Mouse (Mus musculus) cerebellum, adult 11-12 months (tissue): ENCODE results near the gene Wdr31.

ENCODE experiments used
- DNase-seq: peaks from one replicate; pipeline ENCODE4 v3.0.0; 2022

The Wdr31 gene

DNA sequence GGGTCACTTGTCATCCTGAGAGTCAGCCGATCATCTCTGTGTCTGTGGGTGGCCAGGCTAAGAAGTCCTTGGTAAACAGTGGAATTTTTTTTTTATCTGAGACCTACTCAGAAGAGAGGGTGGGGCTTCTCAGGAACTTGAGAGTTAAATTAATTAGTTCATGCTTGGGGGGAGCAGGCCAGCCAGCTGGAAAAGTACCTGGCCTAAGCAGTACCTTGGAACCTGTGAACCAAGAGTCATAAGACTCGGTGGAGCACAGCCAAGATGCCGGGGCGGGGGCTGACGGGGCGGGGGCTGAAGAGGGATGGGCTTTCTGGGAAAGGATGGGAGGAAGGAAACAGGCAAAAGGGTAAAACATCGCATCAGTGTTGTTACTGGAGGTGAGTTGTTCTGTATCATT lies 32.8 kb downstream of the Wdr31 start:
- no peak for DNase-seq

DNA sequence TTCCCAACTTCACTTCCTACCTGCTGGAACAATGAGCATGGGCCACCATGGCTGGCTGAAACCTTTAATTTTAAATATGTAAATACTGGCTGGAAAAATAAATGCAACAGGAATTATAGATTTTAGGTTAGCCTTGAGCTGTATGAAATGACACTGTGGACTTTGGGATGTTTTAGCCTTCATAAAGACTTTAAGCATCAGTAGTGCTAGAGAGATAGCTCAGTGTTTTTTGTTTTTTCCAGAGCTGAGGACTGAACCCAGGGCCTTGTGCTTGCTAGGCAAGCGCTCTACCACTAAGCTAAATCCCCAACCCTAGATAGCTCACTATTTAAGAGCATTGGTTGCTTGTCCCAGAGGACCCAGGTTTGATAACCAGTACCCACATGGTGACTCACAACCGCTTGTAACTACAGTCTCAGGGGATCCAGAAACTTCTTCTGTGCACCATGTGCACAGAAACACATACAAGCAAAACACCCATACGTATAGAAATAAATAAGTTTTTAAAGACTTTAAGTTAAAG lies 33.4 kb downstream of the Wdr31 start:
- DNase-seq: no peak

DNA sequence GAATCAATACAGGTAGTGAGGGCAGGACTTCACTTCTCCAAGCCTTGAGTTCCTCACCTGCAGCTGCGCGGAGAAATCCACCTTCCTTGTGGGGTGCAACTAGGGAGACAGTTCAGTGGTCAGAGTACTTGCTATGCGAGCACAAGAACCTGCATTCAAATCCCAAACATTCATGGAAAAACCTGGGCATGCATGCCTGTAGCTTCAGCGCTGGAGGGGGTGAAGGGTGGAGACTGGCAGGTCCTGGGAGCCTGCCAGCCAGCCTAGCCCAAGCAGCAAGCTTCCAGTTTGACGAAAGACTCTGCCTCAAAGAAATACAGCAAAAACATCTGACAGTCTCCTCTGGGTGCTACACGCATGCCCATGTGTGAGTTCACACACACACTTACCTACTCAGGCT lies 35.6 kb downstream of the Wdr31 start, which contains the start of gene Rnf183:
Rnf183 (minus strand) TSS at position 172 of the 400 bp plus-strand sequence.
- DNase-seq: no peak

DNA sequence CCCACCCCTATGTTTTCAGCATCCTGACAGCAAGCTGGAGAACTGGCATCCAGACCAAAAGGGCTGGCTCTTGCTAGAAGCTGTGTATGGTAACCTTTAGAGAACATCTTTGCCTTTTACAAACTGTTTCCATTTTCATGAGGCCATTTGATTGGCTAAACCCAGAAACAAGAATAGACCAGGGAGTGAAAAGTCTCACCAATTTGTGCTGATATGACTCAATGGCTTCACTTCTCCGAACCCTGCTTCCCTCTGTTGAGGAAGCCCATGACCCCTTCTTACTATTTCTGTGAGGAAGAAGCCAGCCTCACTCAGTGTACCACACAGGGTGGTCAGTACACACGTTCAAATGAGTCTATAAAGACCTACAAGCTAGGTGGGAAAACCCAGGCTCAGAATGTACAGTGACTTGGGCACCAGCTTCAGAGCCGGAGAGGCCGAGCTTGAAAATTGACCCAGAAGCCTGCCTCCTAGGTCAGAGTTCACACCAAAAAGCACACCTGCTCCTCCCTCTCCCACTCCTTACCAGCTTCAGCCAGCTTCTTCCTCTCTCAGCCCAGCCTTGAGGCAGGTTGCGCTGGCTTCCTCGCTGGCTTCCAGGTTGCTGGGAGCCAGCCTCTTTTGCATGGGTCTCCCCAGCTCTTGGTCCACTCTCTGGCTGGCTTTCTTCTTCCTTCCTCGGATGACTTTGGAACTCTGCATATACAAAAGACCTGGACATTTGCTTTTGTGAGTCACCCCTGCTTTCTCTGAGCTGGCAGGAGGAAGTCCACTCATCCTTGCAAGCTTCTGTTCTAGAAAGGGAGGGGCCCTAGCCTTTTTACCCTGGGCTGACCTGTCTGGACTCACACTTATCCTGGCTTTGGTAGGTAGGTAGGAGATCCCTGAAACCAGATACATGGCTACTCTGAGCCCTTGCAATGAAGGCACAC lies 36.5 kb downstream of the Wdr31 start:
- no peak for DNase-seq

DNA sequence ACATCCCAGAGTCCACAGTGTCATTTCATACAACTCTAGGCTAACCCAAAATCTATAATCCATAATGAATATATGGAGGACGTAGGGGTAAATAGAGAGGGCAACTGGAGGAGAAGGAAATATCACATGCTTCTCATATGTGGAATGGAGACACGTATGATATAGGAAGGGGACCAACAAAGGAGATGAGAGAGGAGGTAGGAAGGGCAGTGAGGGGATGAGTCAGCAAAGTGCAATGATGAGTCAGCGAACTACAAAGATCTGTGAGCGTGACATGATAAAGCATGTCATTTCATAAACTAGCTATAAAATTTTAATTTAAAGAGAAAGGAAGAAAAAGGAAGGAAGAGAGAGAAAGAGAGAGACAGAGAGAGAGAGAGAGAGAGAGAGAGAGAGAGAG lies 39.2 kb downstream of the Wdr31 start:
- no peak for DNase-seq

DNA sequence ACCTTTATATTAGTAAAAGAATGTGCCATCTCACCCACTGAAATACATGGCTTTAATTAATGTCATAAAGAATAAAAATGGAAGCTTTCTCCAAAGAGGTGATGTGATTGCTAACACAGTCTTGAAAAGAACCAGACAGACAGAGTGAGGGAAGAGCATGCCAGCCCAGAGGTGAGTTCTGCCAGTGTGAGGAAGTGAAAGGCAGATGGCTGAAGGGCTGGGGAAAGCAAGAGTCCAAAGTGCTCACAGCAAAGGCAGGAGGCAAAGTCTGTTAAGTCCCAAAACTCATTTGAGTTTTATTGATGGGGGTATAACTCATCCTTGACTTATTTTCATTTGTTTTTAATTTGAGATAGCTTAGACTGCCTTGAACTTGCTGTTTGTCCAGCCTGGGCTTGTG lies 40.0 kb downstream of the Wdr31 start:
- DNase-seq: no peak

DNA sequence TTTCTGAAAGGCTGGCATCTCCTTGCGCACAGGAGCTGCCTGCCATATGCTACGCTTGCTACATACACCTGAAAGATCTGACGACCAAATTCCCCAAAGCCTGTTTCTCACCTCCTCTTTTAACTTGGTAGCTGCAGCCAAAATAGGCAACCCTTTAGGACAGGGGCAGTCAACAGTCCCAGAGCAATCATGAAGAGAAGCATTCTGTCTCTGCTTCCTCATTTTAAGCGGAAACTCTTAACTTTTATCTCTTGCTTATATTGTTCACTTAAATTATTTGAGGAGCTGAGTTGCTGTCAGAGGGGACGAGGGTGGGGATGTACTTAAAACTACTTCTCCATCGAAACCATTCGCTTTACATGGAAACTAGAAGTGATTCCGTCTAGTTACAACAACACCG lies 41.1 kb downstream of the Wdr31 start:
- DNase-seq: no peak

DNA sequence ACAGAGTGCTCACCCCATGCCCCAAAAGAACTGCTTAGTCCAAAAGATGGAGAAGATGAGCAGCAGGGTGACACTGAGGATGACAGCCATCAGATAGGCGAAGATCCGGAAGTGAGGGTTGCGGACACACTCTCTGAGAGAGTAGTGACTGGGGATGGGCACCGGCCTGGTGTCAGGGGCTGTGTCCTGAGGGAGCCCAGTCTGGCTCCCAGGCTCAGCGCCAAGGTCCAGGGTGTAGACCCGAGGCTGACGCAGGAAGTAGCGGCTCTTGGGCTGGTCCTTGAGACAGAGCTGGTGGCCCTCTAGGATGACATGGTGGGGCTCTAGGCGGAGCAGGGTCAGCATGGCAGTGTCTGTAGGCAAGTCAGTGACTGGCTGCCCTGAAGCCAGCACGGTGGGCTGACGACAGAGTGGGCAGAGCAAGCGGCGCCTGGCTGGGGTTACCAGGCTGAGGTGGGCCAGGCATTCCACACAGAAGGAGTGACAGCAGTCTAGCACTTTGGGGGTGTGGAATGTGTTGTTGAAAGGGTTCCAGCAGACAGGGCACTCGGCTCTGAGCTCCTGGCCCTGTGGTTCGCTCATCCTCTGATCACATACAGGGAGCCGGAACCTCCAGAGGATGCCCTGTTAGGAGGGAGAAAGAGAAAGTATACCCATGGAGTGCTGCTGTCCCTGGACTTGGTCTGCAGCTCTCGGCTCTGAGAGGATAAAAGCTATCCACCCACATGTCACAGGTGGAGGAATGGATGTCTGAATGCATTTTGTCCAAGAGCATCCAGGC lies 42.5 kb downstream of the Wdr31 start:
- DNase-seq: peak; percentile 44

DNA sequence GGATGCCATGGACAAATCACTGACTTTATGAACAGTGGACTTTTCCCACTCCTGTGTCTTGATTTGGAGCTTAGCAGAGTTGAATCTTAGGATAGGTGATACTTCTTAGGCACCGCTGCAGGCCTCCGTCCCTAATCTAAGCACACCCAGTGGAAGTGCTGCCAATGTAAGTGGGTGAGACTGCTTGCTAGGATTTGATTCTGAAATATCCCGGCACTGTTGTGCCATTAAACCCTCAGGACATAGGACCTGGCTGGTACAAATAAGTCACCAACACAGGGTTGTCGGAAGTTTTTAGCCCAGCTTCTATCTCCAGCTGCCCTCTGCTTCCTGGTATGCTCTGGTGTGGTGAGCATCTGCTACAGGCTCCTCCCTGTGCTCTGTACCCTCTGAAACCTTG lies 44.8 kb downstream of the Wdr31 start:
- no peak for DNase-seq

DNA sequence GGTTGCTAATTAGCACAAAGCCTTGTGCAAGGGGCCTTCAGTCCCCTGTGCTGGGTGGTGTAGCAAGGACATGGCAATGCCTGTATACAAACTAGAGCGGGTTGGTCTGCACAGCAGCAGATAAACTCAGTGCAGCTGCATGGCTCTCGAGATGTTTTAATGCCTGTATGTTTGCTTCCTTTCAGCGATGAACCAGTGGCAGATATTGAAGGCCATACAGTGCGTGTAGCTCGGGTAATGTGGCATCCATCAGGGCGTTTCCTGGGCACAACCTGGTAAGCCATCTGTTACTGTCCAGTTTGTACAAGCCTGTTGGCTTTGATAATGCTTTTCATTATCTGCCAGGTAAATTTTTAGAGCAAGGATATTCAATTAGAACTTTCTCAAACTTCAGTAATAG lies 51.6 kb downstream of the Wdr31 start:
- DNase-seq: peak; percentile 71

DNA sequence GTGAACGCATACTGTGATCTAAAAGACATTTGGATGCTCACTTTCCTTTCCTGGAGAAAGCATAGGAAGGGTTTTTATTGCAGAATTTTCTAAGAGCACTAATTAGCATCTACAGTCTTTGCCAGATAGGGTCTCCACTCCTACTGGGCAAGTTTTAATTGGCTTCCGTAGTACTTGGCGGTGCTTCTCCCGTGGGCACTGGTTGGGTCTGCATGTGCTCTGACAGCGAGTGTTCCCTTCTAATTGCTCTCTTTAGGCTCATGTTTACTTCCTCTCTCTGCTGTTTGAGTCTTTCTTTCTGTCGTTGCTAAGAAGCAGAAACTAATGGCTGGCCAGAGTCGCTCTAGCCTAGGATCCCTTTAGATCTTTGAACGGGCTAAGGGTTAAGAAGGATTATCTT lies 52.2 kb downstream of the Wdr31 start:
- DNase-seq: no peak

DNA sequence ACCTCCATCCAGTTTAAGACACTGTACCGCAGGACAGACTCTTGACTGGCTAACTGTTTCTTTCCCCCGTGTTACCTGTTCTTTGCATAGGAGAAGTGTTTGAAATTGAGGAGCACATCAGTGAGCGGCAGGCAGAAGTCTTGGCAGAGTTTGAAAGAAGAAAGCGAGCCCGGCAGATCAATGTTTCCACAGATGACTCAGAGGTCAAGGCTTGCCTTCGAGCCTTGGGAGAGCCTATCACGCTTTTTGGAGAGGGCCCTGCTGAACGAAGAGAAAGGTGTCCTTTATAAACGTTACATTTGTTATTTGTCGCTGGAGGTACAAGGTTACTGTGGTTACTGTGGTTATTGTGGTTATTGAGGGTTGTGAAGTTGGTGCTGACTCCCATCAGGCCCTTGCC lies 59.1 kb downstream of the Wdr31 start:
- no peak for DNase-seq

DNA sequence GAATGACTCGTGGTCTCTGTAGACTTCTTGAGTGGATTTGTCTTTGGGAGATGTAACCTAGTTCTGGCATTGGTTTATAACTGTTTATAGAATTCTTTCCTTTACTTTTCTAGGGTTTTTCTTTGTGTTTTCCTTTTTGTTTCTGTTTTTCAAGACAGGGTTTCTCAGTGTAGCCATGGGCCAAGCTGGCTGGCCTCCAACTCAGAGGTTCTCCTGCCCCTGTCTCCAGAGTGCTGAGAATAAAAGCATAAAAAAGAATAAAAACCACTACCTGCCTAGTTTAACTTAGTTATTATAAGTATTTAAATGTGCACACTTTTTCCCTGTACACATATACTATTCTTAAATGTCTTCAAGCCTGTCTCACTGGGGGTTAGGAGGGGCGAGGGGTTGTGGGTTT lies 60.4 kb downstream of the Wdr31 start:
- DNase-seq: no peak

DNA sequence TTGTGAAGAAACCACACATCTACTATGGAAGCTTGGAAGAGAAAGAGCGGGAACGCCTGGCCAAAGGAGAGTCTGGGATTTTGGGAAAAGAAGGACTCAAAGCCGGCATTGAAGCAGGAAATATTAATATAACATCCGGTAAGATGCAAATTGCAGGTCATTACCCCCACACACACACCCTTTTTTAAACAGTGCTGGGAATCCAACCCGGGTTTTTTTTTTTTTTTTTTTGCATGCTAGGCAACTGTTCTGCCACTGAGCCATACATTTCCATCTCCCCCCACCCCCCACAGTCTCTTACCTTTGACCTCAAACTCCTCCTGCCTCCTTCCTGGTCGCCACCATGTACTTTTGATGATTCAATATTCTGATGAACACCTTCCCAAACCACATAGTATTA lies 61.1 kb downstream of the Wdr31 start:
- no peak for DNase-seq

DNA sequence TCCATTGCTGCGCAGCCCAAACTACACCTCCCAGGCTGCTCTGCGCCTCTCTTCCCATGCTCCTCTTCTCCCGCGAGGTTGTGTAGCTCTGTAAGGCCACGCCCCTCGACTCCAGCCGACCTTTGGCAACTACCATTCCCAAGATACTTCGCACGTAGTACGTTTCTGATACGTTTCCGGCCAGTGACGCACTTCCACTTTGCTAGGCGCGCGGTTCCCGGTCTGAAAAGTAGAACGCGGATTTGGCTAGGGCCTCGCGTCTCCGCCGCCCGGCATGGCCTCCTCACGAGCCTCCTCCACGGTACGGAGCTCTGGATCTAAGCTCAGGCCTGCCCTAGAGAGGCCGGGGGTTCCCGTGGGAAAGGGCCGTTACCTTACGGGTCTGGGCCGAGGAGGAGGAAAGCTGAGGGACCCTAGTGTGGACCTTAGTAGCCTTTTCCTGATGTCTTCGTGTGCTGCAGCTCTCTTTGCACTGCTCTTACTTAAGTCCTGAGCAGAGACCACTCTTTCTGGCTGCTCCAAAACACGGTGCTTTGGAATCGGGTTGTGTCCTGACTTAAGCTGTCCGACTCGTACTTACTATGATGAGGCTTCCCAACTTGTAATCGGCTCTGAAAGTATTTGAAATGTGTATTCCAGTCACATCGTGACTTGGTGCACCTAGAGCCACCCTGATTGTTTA lies 62.0 kb downstream of the Wdr31 start, which contains the start of the genes Cdc26 and Prpf4:
Cdc26 (minus strand) TSS at position 42 of the 682 bp plus-strand sequence.
Prpf4 (plus strand) TSS at position 197 of the 682 bp plus-strand sequence.
- peak; percentile 98 for DNase-seq

DNA sequence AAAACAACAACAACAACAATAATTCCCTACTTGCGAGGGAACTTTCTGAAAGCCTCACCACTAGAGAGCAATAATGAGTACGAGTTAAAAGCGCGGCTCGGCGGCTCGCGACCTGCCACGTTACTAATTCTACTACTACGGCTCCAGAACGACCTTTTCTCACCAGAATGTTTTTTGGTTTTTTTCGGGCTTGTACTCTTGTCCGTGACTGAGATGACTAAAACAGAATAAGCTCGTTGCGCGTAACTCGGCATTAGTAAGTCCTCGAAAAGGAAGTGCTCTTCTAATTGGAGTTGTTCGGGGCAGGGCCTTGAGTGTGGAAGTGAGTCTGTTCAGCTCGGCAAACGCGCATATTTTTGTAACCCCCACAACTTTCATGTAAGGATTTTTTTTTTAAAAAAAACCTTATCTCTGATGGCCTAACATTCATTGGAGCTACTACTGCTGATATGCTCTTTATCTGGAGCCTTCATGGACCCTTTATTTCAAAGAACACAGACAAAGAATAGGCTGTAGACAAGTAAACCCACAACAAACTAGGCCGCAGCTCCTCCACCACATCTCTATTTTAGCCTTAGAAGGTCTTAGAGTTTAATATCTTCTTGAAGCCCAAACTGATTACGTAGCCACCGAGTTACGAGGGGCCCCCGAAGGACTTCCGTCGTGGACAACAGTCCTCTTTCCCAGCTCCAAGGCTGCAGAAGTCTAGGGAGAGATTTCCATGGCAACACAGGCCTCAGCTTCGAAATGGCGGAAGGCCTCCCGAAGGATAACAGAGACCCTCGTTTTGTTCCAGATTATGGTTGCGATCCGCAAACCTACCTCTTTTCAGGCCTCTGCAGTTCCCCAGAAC lies 62.7 kb downstream of the Wdr31 start:
- peak; percentile 40 for DNase-seq

DNA sequence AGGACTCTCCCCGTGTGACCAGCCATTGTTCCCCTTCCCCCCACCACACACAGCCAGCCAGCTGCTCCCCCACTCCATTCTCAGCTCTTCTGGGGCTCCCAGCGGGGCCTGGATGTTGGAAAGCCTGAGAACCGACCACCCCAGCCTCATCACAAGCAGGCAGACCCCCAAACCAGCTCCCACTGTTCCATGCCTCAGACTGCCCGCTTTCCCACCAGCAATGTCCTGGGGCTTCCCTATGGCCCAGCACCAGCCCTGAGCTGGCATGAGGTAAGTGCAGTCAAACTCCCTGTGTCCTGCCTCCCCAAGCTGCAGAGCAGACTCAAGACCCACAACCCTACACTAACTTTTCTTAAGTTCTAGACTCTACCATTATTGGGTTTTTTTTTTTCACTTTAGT lies 64.6 kb downstream of the Wdr31 start:
- DNase-seq: no peak

DNA sequence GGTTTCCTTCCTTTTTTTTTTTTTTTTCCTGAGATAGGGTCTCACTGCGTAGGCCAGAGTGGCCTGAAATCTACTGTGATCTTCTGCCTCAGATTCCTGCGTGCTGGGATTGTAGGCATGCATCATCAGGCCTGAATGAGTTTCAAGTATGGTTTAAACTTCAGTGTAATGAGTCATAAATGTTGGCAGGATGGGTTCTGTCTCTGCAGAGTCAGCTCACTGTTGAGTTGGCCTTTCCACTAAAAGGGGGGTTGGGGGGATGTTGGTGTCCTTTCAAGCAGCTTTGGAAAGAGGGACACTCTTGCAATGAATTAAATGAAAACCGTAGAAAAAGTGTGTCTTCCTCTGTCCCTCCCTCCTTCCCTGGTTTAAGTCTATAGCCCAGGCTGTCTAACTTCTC lies 71.7 kb downstream of the Wdr31 start:
- DNase-seq: no peak
